Mouse (Mus musculus): ENCODE measurements around the gene Car6.

DNA sequence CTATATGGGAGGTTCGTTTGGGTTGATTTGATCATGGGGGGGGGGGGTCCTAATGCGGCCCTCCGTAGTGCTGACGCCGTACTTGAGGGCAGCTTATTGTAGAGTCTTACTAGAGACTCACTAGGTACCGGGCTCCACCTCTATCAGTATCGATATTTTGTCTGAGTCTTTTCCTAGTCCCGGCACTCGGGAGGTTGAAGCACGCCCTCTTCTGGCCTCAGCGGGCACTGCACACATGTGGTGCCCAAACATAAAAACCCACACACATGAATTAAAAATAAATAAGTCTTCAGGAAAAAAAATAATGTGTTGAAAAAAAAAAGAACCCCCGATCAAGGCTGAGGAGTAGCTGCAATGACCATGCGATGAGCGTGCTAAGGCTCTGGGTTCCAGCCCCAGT lies 27.1 kb downstream of the Car6 start:
- peak; percentile 30; the same call in 1 of the 2 replicates for TF ChIP-seq CTCF (IDR thresholded peaks at IDR 0.05; ENCODE audit: borderline replicate concordance, extremely low read depth, insufficient read depth, insufficient read length)
- no peak for TF ChIP-seq POLR2A (IDR thresholded peaks at IDR 0.05; ENCODE audit: borderline replicate concordance, extremely low read depth, insufficient read depth, insufficient read length, poor library complexity, severe bottlenecking)
